Mouse (Mus musculus): ENCODE data around the gene Vps29. TPM values are rescaled to one million over a fixed set of nuclear protein-coding genes. Genes with fewer than 3 reads are reported as not detected.
A peak's percentile ranks its signal among the peaks of the same experiment; 100 is the strongest.

Vps29 gene
- polyA plus RNA-seq (2012; fragmentation: generic; extraction: Trizol) = 148 TPM
- long read RNA-seq, experiment 1, transcript Vps29-201 (4 exons, 874 nt) = minor isoform, 6 of 163 reads
- long read RNA-seq, experiment 1, transcript Vps29-208 (4 exons, 2,716 nt) = major isoform, 145 of 163 reads
- long read RNA-seq, experiment 1, partial matches to known transcripts = 9 of 163 reads
- long read RNA-seq, experiment 1, other reads (novel, unspliced or antisense) = 3 of 163 reads
- long read RNA-seq, experiment 2, transcript Vps29-208 (4 exons, 2,716 nt) = major isoform, 38 of 44 reads
- long read RNA-seq, experiment 2, partial matches to known transcripts = 1 of 44 reads
- long read RNA-seq, experiment 2, other reads (novel, unspliced or antisense) = 1 of 44 reads

GRCm38 (mm10) chr5:122353807-122354491, at the start of gene Vps29, which contains the start of gene Rad9b:
Vps29 (plus strand) TSS chr5:122354369.
Rad9b (minus strand) TSS chr5:122354233.
- Histone ChIP-seq H3K4me3 (ENCODE audit: insufficient read depth, poor library complexity, severe bottlenecking) (peak within 1 kb of the TSS; percentile 83), H3K79me3 (ENCODE audit: low read depth) (peaks cover 25% of the 10 kb centered on the region), H3K36me3 (ENCODE audit: control insufficient read depth, insufficient read depth) (peaks cover 5% of the 10 kb centered on the region), H3K27me3 (ENCODE audit: control insufficient read depth, insufficient read depth, insufficient read length) (no peaks in the 10 kb centered on the region), H3ac (ENCODE audit: control insufficient read depth, insufficient read length, low read depth) (peak within 1 kb of the TSS; percentile 97), H3K79me2 (ENCODE audit: control insufficient read depth, insufficient read depth) (peaks cover 46% of the 10 kb centered on the region)
- TF ChIP-seq MAX (IDR thresholded peaks at IDR 0.05) (peak; percentile 93), USF1 (IDR thresholded peaks at IDR 0.05; ENCODE audit: low read depth) (no peak)

GRCm38 (mm10) chr5:122304541-122304940, 49.6 kb upstream of the Vps29 start:
- Histone ChIP-seq H3K4me3 (ENCODE audit: insufficient read depth, poor library complexity, severe bottlenecking) (no peak overlapping the region), H3K27me3 (ENCODE audit: control insufficient read depth, insufficient read depth, insufficient read length) (no peaks in the 10 kb centered on the region), H3K79me3 (ENCODE audit: low read depth) (peaks cover 33% of the 10 kb centered on the region), H3K79me2 (ENCODE audit: control insufficient read depth, insufficient read depth) (peaks cover 69% of the 10 kb centered on the region), H3ac (ENCODE audit: control insufficient read depth, insufficient read length, low read depth) (no peak overlapping the region), H3K36me3 (ENCODE audit: control insufficient read depth, insufficient read depth) (no peaks in the 10 kb centered on the region)
- TF ChIP-seq CEBPB (IDR thresholded peaks at IDR 0.05; ENCODE audit: low read depth) = no peak
- no peak for TF ChIP-seq USF1 (IDR thresholded peaks at IDR 0.05; ENCODE audit: low read depth)
- TF ChIP-seq MAX (IDR thresholded peaks at IDR 0.05) = no peak
- no peak for TF ChIP-seq MYOD1 (IDR thresholded peaks at IDR 0.05; ENCODE audit: control insufficient read depth, insufficient read length, low read depth)
- TF ChIP-seq FOSL1 (IDR thresholded peaks at IDR 0.05; ENCODE audit: insufficient read depth, low read length, poor library complexity, severe bottlenecking) = no peak
- no peak for TF ChIP-seq CTCF (IDR thresholded peaks at IDR 0.05; ENCODE audit: control insufficient read depth, insufficient read depth, insufficient read length)
- no peak for TF ChIP-seq MYOG (IDR thresholded peaks at IDR 0.05; ENCODE audit: control insufficient read depth, extremely low read depth, insufficient read length)

- H3K79me3 ChIP-seq (ENCODE audit: low read depth) = peaks cover 35% of the 10 kb centered on the region
- no peaks in the 10 kb centered on the region for H3K36me3 ChIP-seq (ENCODE audit: control insufficient read depth, insufficient read depth)
- TF ChIP-seq MYOG (IDR thresholded peaks at IDR 0.05; ENCODE audit: control insufficient read depth, extremely low read depth, insufficient read length) (no peak), USF1 (IDR thresholded peaks at IDR 0.05; ENCODE audit: low read depth) (no peak), MYOD1 (IDR thresholded peaks at IDR 0.05; ENCODE audit: control insufficient read depth, insufficient read length, low read depth) (no peak), MAX (IDR thresholded peaks at IDR 0.05) (no peak), CTCF (IDR thresholded peaks at IDR 0.05; ENCODE audit: control insufficient read depth, insufficient read depth, insufficient read length) (no peak)
- H3K27me3 ChIP-seq (ENCODE audit: control insufficient read depth, insufficient read depth, insufficient read length) = no peaks in the 10 kb centered on the region
- H3K79me2 ChIP-seq (ENCODE audit: control insufficient read depth, insufficient read depth) = peaks cover 67% of the 10 kb centered on the region
- no peak overlapping the region for H3ac ChIP-seq (ENCODE audit: control insufficient read depth, insufficient read length, low read depth)
- no peak overlapping the region for H3K4me3 ChIP-seq (ENCODE audit: insufficient read depth, poor library complexity, severe bottlenecking)
Observed at GRCm38 (mm10) chr5:122305472-122305871, 48.7 kb upstream of the Vps29 start.

- H3K4me3 ChIP-seq (ENCODE audit: insufficient read depth, poor library complexity, severe bottlenecking) = no peak overlapping the region
- H3K27me3 ChIP-seq (ENCODE audit: control insufficient read depth, insufficient read depth, insufficient read length) = no peaks in the 10 kb centered on the region
- peaks cover 29% of the 10 kb centered on the region for H3K79me3 ChIP-seq (ENCODE audit: low read depth)
- TF ChIP-seq USF1 (IDR thresholded peaks at IDR 0.05; ENCODE audit: low read depth) (no peak), MYOD1 (IDR thresholded peaks at IDR 0.05; ENCODE audit: control insufficient read depth, insufficient read length, low read depth) (no peak), MYOG (IDR thresholded peaks at IDR 0.05; ENCODE audit: control insufficient read depth, extremely low read depth, insufficient read length) (no peak), MAX (IDR thresholded peaks at IDR 0.05) (no peak), CTCF (IDR thresholded peaks at IDR 0.05; ENCODE audit: control insufficient read depth, insufficient read depth, insufficient read length) (no peak), CEBPB (IDR thresholded peaks at IDR 0.05; ENCODE audit: low read depth) (no peak)
- H3K79me2 ChIP-seq (ENCODE audit: control insufficient read depth, insufficient read depth) = peaks cover 57% of the 10 kb centered on the region
- no peak overlapping the region for H3ac ChIP-seq (ENCODE audit: control insufficient read depth, insufficient read length, low read depth)
- peaks cover 4% of the 10 kb centered on the region for H3K36me3 ChIP-seq (ENCODE audit: control insufficient read depth, insufficient read depth)
Observed at GRCm38 (mm10) chr5:122306536-122306935, 47.6 kb upstream of the Vps29 start.

GRCm38 (mm10) chr5:122310699-122311098, 43.5 kb upstream of the Vps29 start:
- TF ChIP-seq CEBPB (IDR thresholded peaks at IDR 0.05; ENCODE audit: low read depth) (no peak), MYOD1 (IDR thresholded peaks at IDR 0.05; ENCODE audit: control insufficient read depth, insufficient read length, low read depth) (no peak), CTCF (IDR thresholded peaks at IDR 0.05; ENCODE audit: control insufficient read depth, insufficient read depth, insufficient read length) (no peak), MYOG (IDR thresholded peaks at IDR 0.05; ENCODE audit: control insufficient read depth, extremely low read depth, insufficient read length) (no peak), MAX (IDR thresholded peaks at IDR 0.05) (no peak), USF1 (IDR thresholded peaks at IDR 0.05; ENCODE audit: low read depth) (no peak), FOSL1 (IDR thresholded peaks at IDR 0.05; ENCODE audit: insufficient read depth, low read length, poor library complexity, severe bottlenecking) (no peak)
- Histone ChIP-seq H3K4me3 (ENCODE audit: insufficient read depth, poor library complexity, severe bottlenecking) (no peak overlapping the region), H3ac (ENCODE audit: control insufficient read depth, insufficient read length, low read depth) (no peak overlapping the region), H3K79me2 (ENCODE audit: control insufficient read depth, insufficient read depth) (peaks cover 21% of the 10 kb centered on the region), H3K79me3 (ENCODE audit: low read depth) (peaks cover 4% of the 10 kb centered on the region), H3K36me3 (ENCODE audit: control insufficient read depth, insufficient read depth) (peaks cover 6% of the 10 kb centered on the region), H3K27me3 (ENCODE audit: control insufficient read depth, insufficient read depth, insufficient read length) (no peaks in the 10 kb centered on the region)
